Mouse (Mus musculus) brown adipose tissue, adult 24 weeks (tissue): Measurements from ENCODE around the gene Lrrc3. TPM values are rescaled to one million over a fixed set of nuclear protein-coding genes. Genes with fewer than 3 reads are reported as not detected.

ENCODE experiments used
- H3K27ac ChIP-seq: fragments of 200-500 bp; replicated peaks from 2 replicates; pipeline ENCODE4 v1.5.1; 2012; ENCODE audit warnings: low read depth, mild to moderate bottlenecking, low read length
- H3K4me1 ChIP-seq: fragments of 200-500 bp; 2 replicates; pipeline ENCODE4 v1.6.1; 2012; ENCODE audit warnings: low read length, mixed read lengths; ENCODE audit not compliant: control insufficient read depth, insufficient read depth, insufficient read length
- H3K4me3 ChIP-seq: fragments of 200-500 bp; 2 replicates; pipeline ENCODE4 v1.5.1; 2012; ENCODE audit warnings: low read depth, mild to moderate bottlenecking, low read length, moderate library complexity; ENCODE audit not compliant: insufficient read depth
- polyA plus RNA-seq: library from polyadenylated mRNA; stranded (reverse); fragments of >200 nt; gene quantifications from 2 replicates; pipeline ENCODE4 v1.2.4, GENCODE M21; 2012; ENCODE audit not compliant: missing spikeins, insufficient read depth, insufficient read length

The Lrrc3 gene
- polyA plus RNA-seq, 1 experiment, result not detected

DNA sequence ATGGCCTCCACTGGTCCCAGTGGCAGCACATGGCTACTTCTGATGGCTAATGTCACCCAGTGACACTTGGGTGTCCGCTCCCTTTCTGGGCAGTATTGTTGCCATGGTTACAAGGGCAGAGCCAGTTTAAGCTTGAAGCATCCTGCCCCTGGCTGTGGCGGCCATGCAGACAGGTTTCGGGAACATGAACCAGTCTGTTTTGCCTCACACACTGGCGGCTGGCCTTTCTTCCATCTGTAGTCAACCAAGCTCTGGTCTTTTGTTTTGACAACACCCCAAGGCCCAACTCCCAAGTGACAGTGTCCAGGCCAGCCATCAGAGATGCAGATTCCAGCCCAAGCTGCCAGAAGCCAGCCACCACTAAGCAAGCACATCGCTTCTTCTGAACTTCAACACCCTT, 6.8 kb downstream of the Lrrc3 start:
- Histone ChIP-seq H3K27ac (no peak overlapping the region), H3K4me3 (no peak overlapping the region), H3K4me1 (no peaks in the 10 kb centered on the region)

DNA sequence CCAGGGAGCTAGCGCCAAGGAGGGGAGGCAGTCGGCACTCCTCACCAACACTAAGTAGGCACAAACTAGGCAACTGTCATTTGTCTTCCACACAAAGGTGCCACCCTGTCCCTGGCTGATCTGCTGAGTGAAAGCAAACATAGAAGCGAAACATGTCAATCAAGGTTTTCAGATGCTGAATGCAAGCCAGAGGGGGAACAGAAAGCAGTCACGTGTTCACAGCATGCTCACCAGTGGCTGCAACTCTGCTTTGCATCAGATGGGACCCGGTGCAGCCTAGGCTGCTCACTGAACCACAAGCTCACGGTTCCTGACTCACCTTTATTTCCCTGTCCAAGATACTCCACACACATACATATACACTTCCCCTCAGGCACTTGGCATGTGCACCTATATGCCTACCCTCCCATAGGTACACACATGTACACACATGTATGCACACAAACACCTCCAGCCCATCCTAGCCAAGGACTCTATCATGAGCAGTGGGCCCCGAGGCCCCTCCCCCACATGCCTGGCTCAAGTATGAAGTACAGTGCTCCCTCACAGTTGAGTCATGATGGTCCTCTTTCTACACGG, 11.3 kb downstream of the Lrrc3 start:
- no peak overlapping the region for H3K27ac ChIP-seq
- no peaks in the 10 kb centered on the region for H3K4me1 ChIP-seq
- H3K4me3 ChIP-seq, result no peak overlapping the region

- Histone ChIP-seq H3K4me3 (no peak overlapping the region), H3K27ac (no peak overlapping the region), H3K4me1 (no peaks in the 10 kb centered on the region)
Observed at GRCm38 (mm10) chr10:77886007-77886747, 16.2 kb downstream of the Lrrc3 start.

GRCm38 (mm10) chr10:77882553-77882952, 19.8 kb downstream of the Lrrc3 start:
- no peaks in the 10 kb centered on the region for H3K4me1 ChIP-seq
- H3K27ac ChIP-seq, result no peak overlapping the region
- no peak overlapping the region for H3K4me3 ChIP-seq

GRCm38 (mm10) chr10:77880305-77880704, 22.0 kb downstream of the Lrrc3 start:
- Histone ChIP-seq H3K4me1 (no peaks in the 10 kb centered on the region), H3K27ac (no peak overlapping the region), H3K4me3 (no peak overlapping the region)

GRCm38 (mm10) chr10:77878985-77879384, 23.4 kb downstream of the Lrrc3 start:
- Histone ChIP-seq H3K4me1 (no peaks in the 10 kb centered on the region), H3K4me3 (no peak overlapping the region), H3K27ac (no peak overlapping the region)

DNA sequence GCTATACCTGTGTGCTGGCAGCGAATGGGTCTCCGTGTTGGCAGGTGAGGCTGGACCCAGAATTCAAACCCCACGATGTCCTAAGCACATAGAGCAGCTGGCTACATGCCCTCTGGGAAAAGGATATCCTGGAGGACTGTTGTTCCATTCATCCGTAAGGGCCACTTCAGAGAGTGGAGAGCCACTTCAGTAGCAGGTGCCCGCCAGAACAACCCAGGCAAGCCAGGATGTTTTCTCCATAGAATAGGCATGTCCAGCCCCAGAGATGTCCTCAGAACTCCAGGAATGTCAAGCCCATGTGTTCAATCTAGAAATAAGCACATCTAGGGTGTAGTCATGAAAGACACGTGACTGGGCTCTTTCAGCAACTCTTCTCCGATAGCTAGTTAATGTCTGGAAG, 32.7 kb downstream of the Lrrc3 start:
- H3K27ac ChIP-seq, result no peak overlapping the region
- no peak overlapping the region for H3K4me3 ChIP-seq
- H3K4me1 ChIP-seq, result no peaks in the 10 kb centered on the region

GRCm38 (mm10) chr10:77867546-77867945, 34.8 kb downstream of the Lrrc3 start:
- Histone ChIP-seq H3K4me3 (no peak overlapping the region), H3K27ac (no peak overlapping the region), H3K4me1 (no peaks in the 10 kb centered on the region)

DNA sequence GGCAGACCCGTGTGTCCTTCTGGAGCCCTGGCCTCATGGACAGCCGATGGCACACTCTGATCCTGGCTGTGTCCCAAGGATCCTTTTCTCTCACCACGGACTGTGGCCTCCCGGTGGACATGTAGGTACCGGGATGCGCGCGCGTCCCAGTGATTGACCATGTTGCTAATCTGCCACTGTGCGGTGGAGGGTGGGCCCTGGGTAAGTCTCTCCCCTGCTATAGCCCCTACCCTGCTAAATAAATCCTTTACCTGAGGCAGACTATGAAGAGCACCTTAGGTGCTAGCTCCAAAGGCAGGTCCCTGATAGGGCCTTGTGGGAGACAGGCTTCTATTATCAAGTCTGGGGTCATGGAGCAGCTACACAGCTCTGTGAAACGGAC, 37.6 kb downstream of the Lrrc3 start:
- Histone ChIP-seq H3K4me1 (no peaks in the 10 kb centered on the region), H3K4me3 (no peak overlapping the region), H3K27ac (no peak overlapping the region)

DNA sequence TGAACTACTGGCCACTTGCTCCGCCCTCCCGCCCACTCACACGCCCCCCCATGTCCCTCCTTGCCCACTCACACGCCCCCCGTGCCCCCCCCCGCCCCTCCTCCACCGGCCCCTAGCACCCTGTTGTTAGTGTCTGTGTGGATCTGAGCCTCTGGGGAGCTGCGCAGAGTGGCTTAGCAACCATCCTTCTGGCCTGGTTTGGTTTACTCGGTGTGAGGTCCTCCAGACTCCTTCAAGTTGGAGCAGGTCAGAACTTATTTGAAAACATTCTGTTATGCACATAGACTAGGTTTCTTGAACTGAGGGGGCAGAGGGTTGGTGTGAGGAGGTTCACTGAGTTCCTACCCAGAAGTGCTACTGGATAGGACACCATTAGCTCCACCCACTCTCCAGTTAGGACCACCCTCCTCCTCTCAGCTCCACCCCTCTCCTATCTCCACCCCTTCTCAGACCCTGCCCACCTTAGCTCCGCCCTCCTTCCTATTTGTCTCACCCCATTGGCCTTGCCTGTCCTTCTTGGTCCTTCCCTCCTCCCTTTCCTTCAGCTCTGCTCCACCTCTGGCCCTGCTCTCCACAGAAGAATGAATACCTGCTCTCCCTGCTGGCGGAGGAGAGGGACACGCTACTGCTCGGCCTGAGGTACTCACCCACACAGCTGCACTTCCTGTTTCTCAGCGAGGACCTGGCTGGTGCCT, 38.1 kb downstream of the Lrrc3 start:
- Histone ChIP-seq H3K4me1 (no peaks in the 10 kb centered on the region), H3K4me3 (no peak overlapping the region), H3K27ac (no peak overlapping the region)

DNA sequence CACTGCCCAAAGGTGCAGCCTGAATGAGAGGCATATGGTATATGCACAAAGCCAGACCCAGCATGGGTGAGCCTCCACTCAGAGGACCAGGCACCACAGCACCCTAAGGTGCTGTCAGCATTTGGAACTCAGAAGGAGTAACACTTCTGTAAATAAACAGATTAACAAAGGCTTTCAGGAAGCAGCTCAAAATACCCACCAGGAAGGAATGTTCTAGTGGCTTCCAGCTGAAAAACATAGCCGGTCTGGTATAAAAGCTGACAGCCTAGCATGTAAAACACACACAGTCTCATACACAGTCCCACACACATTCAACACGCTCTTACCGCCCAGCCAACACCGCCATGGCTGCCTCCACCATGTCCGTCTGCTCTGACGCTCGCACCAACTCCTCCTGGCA, 40.7 kb downstream of the Lrrc3 start, which contains the start of gene Gm3285:
TSS of gene Gm3285 (plus strand) at position 301 of the 400 bp plus-strand sequence.
- H3K27ac ChIP-seq, result no peak within 1 kb of the TSS
- no peaks in the 10 kb centered on the region for H3K4me1 ChIP-seq
- H3K4me3 ChIP-seq, result no peak within 1 kb of the TSS

DNA sequence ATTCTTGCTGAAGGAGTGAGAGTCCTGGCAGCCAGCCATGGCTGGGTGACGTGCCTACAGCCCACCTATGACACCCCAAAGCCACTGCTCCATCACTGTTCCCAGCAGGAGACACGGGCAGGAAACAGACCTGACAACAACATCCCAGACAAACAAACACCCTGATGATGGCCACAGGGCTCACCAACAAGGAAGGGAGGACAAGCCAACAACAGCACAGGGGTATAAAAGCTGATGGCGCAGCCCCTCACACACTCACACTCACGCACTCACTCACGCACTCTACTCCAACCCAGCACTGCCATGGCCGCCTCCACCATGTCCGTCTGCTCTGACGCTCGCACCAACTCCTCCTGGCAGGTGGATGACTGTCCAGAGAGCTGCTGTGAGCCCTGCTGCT, 49.8 kb downstream of the Lrrc3 start, which contains the start of gene Gm10318:
TSS of gene Gm10318 (plus strand) at position 301 of the 400 bp plus-strand sequence.
- H3K27ac ChIP-seq, result no peak within 1 kb of the TSS
- no peaks in the 10 kb centered on the region for H3K4me1 ChIP-seq
- H3K4me3 ChIP-seq, result no peak within 1 kb of the TSS

Other genes starting within 250 kb of the Lrrc3 start
- gene Tspear, start 216.0 kb downstream of the Lrrc3 start, polyA plus RNA-seq, result not detected in 2 replicates
- gene Gm19402, start 211.8 kb downstream of the Lrrc3 start, polyA plus RNA-seq, result not detected in 2 replicates
- gene Gm9508, start 205.3 kb downstream of the Lrrc3 start, polyA plus RNA-seq, result not detected in 2 replicates
- gene Gm10272, start 195.9 kb downstream of the Lrrc3 start, polyA plus RNA-seq, result not detected in 2 replicates
- not detected in 2 replicates for gene Gm10024, start 191.1 kb downstream of the Lrrc3 start, polyA plus RNA-seq
- not detected in 2 replicates for gene Gm10142, start 186.7 kb downstream of the Lrrc3 start, polyA plus RNA-seq
- gene Krtap12-1, start 181.9 kb downstream of the Lrrc3 start, polyA plus RNA-seq, result not detected in 2 replicates
- not detected in 2 replicates for gene Gm10100, start 176.1 kb downstream of the Lrrc3 start, polyA plus RNA-seq
- not detected in 2 replicates for gene Gm18596, start 159.9 kb downstream of the Lrrc3 start, polyA plus RNA-seq
- gene Gm9736, start 151.2 kb downstream of the Lrrc3 start, polyA plus RNA-seq, result not detected in 2 replicates
- gene Gm3233, start 142.9 kb downstream of the Lrrc3 start, polyA plus RNA-seq, result not detected in 2 replicates
- not detected in 2 replicates for gene Gm3238, start 131.2 kb downstream of the Lrrc3 start, polyA plus RNA-seq
- not detected in 2 replicates for gene Gm7138, start 125.6 kb downstream of the Lrrc3 start, polyA plus RNA-seq
- gene Gm3250, start 120.0 kb downstream of the Lrrc3 start, polyA plus RNA-seq, result not detected in 2 replicates
- not detected in 2 replicates for gene Gm7137, start 114.3 kb downstream of the Lrrc3 start, polyA plus RNA-seq
- not detected in 2 replicates for gene Gm9639, start 107.5 kb downstream of the Lrrc3 start, polyA plus RNA-seq
- not detected in 2 replicates for gene Gm19668, start 103.4 kb downstream of the Lrrc3 start, polyA plus RNA-seq
- not detected in 2 replicates for gene Gm9507, start 90.7 kb downstream of the Lrrc3 start, polyA plus RNA-seq
- not detected in 2 replicates for gene Gm2696, start 87.9 kb downstream of the Lrrc3 start, polyA plus RNA-seq
- gene Krtap10-4, start 75.4 kb downstream of the Lrrc3 start, polyA plus RNA-seq, result not detected in 2 replicates
- not detected in 2 replicates for gene Krtap10-10, start 66.6 kb downstream of the Lrrc3 start, polyA plus RNA-seq
- gene Gm36176, start 55.7 kb downstream of the Lrrc3 start, polyA plus RNA-seq, result not detected in 2 replicates
- not detected in 2 replicates for gene Gm10318, start 49.7 kb downstream of the Lrrc3 start, polyA plus RNA-seq
- not detected in 2 replicates for gene Gm3285, start 40.6 kb downstream of the Lrrc3 start, polyA plus RNA-seq
- 0.63 TPM in 1 of 2 replicates, not detected in the other for gene Trpm2, start 68.0 kb upstream of the Lrrc3 start, polyA plus RNA-seq
- gene 1810043G02Rik, start 76.0 kb upstream of the Lrrc3 start, polyA plus RNA-seq, result 16.0 and 16.4 TPM in 2 replicates
- 326 and 453 TPM in 2 replicates for gene Pfkl, start 107.5 kb upstream of the Lrrc3 start, polyA plus RNA-seq
- gene Dnmt3l, start 139.4 kb upstream of the Lrrc3 start, polyA plus RNA-seq, result 2.3 and 2.7 TPM in 2 replicates
- not detected in 2 replicates for gene Aire, start 141.1 kb upstream of the Lrrc3 start, polyA plus RNA-seq
- gene Icosl, start 166.8 kb upstream of the Lrrc3 start, polyA plus RNA-seq, result 1.1 and 1.3 TPM in 2 replicates